Mouse (Mus musculus) cerebellum, adult 2 months (tissue): ENCODE measurements at regions not wholly inside any gene's neighbourhood (a gene's known extent, or its start where the extent isn't known, plus 50 kb on each side); places are given as distances from the start of the nearest gene placed in this dataset.

Source experiments
- DNase-seq, 2 experiments: peaks; one replicate each; pipeline ENCODE4 v3.0.0; 2021
- H3K27ac ChIP-seq: fragments of 200-500 bp; 2 replicates; pipeline ENCODE4 v1.5.1; 2012; ENCODE audit warnings: low read length, control low read depth, inconsistent platforms; ENCODE audit not compliant: insufficient read depth
- H3K27me3 ChIP-seq: fragments of 200-500 bp; 2 replicates; pipeline ENCODE4 v1.6.1; 2012; ENCODE audit warnings: inconsistent platforms, mild to moderate bottlenecking, low read length, moderate library complexity; ENCODE audit not compliant: control insufficient read depth, insufficient read depth
- H3K4me1 ChIP-seq: fragments of 200-500 bp; 2 replicates; pipeline ENCODE4 v1.6.1; 2011; ENCODE audit warnings: low read length; ENCODE audit not compliant: control insufficient read depth, insufficient read depth
- H3K4me3 ChIP-seq: fragments of 200-500 bp; replicated peaks from 2 replicates; pipeline ENCODE3; 2011; ENCODE audit warnings: mild to moderate bottlenecking, low read depth, low read length, control low read depth; ENCODE audit not compliant: insufficient read depth
- CTCF ChIP-seq: fragments of 200-500 bp; IDR thresholded peaks from 2 replicates; pipeline ENCODE4 v1.5.1; 2011; ENCODE audit warnings: low read depth, mild to moderate bottlenecking, control low read depth, low read length, moderate library complexity, borderline replicate concordance; ENCODE audit not compliant: insufficient read depth
- POLR2A ChIP-seq: fragments of 200-500 bp; IDR thresholded peaks from 2 replicates; pipeline ENCODE4 v1.6.1; 2011; ENCODE audit warnings: low read length, control low read depth, borderline replicate concordance; ENCODE audit not compliant: insufficient read depth
- WGBS: fragments of 180-500 bp; shearing (Covaris S2); methylation state at CpG from one replicate; pipeline ENCODE4 v1.1.7; 2018; 5-methylcytosine and 5-hydroxymethylcytosine counted together

DNA sequence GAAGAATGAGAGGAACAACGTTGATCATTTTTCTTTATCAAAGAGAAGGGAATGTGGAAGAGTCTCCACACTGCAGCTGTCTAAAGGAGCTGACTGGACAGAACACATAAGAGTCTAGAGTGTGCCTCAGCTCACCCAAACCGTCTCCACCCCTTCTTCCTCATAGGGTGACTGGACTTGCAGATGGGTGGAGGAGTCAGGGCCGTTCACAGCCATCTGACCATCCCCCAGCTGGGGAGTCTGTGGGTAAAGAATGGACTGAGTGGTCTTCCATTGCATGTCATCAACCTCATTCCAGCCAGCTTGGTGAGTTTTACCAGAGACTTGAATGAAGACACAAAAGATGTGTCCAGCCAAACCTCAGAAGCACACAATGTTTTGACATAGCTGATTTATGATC, 156.1 kb upstream of the Syt13 start:
- DNase-seq = no peak
- no peak overlapping the region for H3K4me3 ChIP-seq
- H3K4me1 ChIP-seq = no peaks in the 10 kb centered on the region
- no peak overlapping the region for H3K27ac ChIP-seq
- H3K27me3 ChIP-seq = no peaks in the 10 kb centered on the region
- WGBS = 76% methylated on average over 3 of the region's 3 CpGs
- TF ChIP-seq CTCF (no peak), POLR2A (no peak)

DNA sequence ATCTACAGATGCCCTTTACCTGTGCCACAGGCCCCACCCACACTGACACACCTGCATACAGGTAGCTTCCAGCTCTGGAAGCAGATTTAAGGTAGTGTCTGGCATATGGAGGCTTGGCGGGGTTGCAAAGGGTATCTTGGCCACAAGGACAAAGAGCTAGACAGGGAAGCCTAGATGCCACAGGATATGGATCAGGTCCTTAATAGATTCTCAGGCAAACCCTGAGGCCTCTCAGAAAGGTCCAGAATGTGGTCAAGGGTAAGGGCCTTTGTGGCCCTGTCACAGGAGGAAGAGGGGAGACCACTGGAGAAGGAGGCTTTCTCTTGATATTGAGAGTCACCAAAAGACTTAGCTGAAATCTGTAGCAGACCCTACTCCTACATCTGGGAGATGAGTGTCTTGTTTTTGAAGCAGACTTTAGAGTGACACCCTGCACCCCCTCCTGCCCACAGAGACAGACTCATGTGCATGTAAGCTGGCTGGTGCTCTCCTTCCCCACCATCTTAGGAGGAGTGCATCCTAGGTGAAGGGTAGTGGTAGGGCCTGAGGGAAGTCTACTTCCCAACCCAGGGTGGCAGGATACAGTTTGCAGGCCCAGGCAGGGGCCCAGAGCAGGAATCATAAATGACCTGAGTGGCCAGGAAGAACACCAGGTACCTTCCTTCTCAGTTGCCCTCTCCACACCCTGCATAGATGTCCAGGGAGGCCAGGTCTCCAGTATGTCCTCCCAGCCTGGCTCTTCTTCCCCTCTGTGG, 150.8 kb upstream of the Syt13 start:
- Histone ChIP-seq H3K27ac (no peak overlapping the region), H3K27me3 (no peaks in the 10 kb centered on the region), H3K4me1 (peaks cover 12% of the 10 kb centered on the region), H3K4me3 (no peak overlapping the region)
- WGBS = 100% methylated on average over 1 of the region's 1 CpGs
- no peak for TF ChIP-seq POLR2A
- no peak for TF ChIP-seq CTCF
- no peak for DNase-seq

DNA sequence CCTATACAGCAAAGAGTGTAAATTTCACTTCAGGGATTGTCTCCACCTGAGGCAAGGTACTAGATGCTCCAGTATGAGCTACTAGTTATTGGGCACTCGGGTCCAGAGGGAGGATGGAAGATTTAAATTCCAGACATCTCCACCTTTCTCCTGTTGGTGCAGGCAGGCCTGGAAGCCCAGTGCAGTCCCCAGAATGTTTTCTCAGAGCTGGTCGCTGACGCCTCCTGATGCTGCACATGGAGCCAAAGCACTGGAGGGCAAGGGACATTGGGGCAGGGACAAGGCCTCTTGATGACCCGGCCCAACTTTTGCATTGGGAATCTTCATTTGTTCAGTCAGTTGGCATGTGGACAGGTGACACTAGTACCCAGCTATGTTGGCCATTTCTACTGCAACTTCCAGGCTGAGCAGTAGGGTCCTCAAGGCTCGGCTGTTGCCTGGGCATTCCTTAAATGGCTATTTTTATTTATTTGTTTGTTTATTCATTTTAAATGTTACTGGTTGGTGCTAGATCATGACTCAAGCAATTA, 147.4 kb upstream of the Syt13 start:
- Histone ChIP-seq H3K4me1 (peaks cover 16% of the 10 kb centered on the region), H3K27me3 (no peaks in the 10 kb centered on the region), H3K4me3 (no peak overlapping the region), H3K27ac (no peak overlapping the region)
- TF ChIP-seq POLR2A = no peak
- no peak for TF ChIP-seq CTCF
- WGBS = 93% methylated on average over 5 of the region's 5 CpGs
- no peak for DNase-seq

DNA sequence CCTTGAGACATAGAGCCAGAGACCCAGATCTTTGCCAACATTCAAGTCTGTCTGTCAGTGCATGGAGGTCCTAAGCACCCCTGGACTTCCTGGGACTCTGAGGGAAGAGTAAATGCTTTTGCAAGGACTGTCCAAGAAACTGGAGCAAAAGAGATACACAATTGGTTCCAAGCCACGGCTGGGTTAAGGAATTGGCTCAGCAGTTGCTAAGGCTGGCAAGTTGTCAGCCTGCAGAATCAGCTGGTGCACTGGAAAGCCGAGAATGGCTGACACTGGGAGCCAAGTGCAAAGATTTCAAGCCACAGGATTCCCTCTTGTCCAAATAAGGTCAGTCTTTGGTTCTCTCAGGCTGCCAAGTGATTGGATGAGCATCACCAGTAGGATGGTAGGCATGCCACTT, 146.8 kb upstream of the Syt13 start:
- 3% methylated on average over 2 of the region's 2 CpGs for WGBS
- Histone ChIP-seq H3K27me3 (no peaks in the 10 kb centered on the region), H3K4me1 (peaks cover 16% of the 10 kb centered on the region), H3K4me3 (no peak overlapping the region), H3K27ac (no peak overlapping the region)
- peak; percentile 59 to 68 for DNase-seq
- TF ChIP-seq POLR2A = no peak
- no peak for TF ChIP-seq CTCF

DNA sequence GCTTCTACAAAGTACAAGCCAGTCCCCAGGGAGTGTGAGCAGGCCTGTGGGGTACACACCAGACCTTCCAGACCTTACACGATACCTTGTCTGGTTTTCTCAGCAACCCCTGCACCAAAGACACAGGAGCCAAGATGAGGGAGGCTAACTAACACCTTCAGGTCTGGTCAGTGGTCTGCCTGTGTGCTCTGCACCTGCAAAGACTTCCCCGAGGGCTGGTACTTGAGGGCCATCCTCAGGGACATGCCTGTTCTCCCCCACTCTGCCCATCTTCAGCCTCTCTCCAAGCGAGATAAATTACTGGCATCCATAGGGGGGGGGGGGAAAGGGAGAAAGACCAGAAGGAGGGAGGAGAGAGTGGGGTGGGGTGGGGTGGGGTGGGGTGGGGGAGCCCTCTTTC, 145.8 kb upstream of the Syt13 start:
- 80% methylated on average over 3 of the region's 3 CpGs for WGBS
- no peak for DNase-seq
- H3K4me3 ChIP-seq = no peak overlapping the region
- no peaks in the 10 kb centered on the region for H3K27me3 ChIP-seq
- TF ChIP-seq CTCF (no peak), POLR2A (no peak)
- no peak overlapping the region for H3K27ac ChIP-seq
- H3K4me1 ChIP-seq = peaks cover 16% of the 10 kb centered on the region

DNA sequence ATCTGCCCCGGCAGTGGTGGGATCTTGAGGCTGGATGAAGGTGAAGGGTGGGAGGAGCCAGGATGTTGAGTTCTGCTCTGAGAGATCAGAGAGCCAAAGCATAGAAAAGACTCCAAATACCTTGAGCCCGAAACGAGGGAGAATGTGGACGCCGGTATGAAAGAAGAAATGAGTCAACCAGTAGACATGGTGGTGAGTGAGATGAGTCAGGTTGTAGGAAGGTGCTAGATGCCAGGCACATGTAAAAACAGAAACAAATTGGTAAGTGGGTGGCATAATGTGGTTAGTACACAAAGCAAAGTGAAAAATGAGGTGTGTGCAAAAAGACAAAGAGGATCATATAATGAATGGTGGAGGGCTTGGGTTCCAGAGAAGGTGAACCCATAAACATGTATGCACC, 144.8 kb upstream of the Syt13 start:
- no peak overlapping the region for H3K4me3 ChIP-seq
- no peak for TF ChIP-seq POLR2A
- no peak for TF ChIP-seq CTCF
- 93% methylated on average over 5 of the region's 5 CpGs for WGBS
- H3K27me3 ChIP-seq = no peaks in the 10 kb centered on the region
- peaks cover 16% of the 10 kb centered on the region for H3K4me1 ChIP-seq
- no peak for DNase-seq
- H3K27ac ChIP-seq = no peak overlapping the region

DNA sequence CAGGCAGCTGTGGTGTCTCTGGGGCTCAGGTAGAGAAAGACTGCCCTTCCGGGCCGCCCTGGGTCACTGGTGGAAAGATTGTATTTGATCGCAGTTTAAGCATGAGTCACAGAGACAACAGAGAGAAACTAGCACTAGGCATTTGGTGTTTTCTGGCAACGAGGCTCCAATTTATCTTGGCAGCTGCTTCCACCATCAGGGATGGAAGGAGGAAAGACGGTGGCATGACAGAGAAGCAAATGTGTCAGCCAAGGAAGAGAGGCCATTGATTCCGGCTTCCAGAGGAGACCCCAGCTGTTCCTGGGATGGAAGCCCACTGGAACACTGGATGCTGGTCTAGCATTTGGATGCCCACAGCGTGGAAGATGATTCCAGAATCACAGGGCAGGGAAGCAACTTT, 142.3 kb upstream of the Syt13 start:
- 7% methylated on average over 7 of the region's 7 CpGs for WGBS
- peak overlapping the region; percentile 48; the same call in 1 of the 2 replicates for H3K27ac ChIP-seq
- H3K4me1 ChIP-seq = peaks cover 16% of the 10 kb centered on the region
- TF ChIP-seq POLR2A (no peak), CTCF (no peak)
- DNase-seq = peak; percentile 54 to 83
- no peak overlapping the region for H3K4me3 ChIP-seq
- no peaks in the 10 kb centered on the region for H3K27me3 ChIP-seq

DNA sequence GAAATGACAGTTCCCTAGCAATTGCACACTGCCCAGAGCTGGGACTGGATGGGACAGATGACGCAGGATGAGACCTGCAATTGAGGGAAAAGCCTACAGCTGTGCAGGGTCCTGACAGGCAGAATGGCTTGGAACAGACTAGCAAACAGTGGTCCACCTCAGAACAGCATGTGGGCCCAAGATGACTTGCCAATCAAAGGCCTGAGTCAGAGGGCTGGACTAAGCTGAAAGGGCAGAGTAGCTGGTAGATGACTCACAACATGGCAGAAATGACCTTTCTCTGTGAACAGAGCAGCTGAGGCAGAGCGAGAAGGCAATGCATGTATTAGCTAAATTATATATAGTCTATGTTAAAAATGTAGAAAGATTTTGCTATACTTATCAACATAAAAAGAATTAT, 138.4 kb upstream of the Syt13 start:
- H3K4me3 ChIP-seq = no peak overlapping the region
- H3K27ac ChIP-seq = no peak overlapping the region
- TF ChIP-seq POLR2A = no peak
- TF ChIP-seq CTCF = no peak
- peaks cover 4% of the 10 kb centered on the region; the same call in 1 of the 2 replicates for H3K4me1 ChIP-seq
- WGBS = 97% methylated on average over 2 of the region's 2 CpGs
- H3K27me3 ChIP-seq = no peaks in the 10 kb centered on the region
- no peak for DNase-seq
